Mouse (Mus musculus) lung, adult 2 months (tissue): ENCODE results near the gene Cyp2c55. TPM values are rescaled to one million over a fixed set of nuclear protein-coding genes. Genes with fewer than 3 reads are reported as not detected.

Experiments used
- DNase-seq: peaks from one replicate; pipeline ENCODE4 v3.0.0; 2022
- H3K4me1 ChIP-seq: fragments of 200-500 bp; 2 replicates; pipeline ENCODE4 v1.6.1; 2011; ENCODE audit warnings: low read length; ENCODE audit not compliant: control insufficient read depth, insufficient read depth
- H3K4me3 ChIP-seq: fragments of 200-500 bp; replicated peaks from 2 replicates; pipeline ENCODE3; 2011; ENCODE audit warnings: low read depth, mild to moderate bottlenecking, control low read depth, low read length; ENCODE audit errors: extremely low read depth
- CTCF ChIP-seq: fragments of 200-500 bp; IDR thresholded peaks from 2 replicates; pipeline ENCODE4 v1.5.1; 2011; ENCODE audit warnings: mild to moderate bottlenecking, low read length, control low read depth; ENCODE audit not compliant: insufficient read depth
- POLR2A ChIP-seq: fragments of 200-500 bp; IDR thresholded peaks from 2 replicates; pipeline ENCODE4 v1.6.1; 2011; ENCODE audit warnings: low read depth, mild to moderate bottlenecking, control low read depth, low read length, borderline replicate concordance; ENCODE audit errors: extremely low read depth
- WGBS: fragments of 180-500 bp; shearing (Covaris S2); methylation state at CpG from one replicate; pipeline ENCODE4 v1.1.7; 2018; 5-methylcytosine and 5-hydroxymethylcytosine counted together
- polyA plus RNA-seq: library from polyadenylated mRNA; depleted of rRNA; stranded (reverse); fragments of >200 nt; gene quantifications from 2 replicates; pipeline ENCODE4 v1.2.3, GENCODE M21; 2012; rRNA removed

Gene Cyp2c55
- polyA plus RNA-seq: 0.08 and 1.9 TPM in 2 replicates

DNA sequence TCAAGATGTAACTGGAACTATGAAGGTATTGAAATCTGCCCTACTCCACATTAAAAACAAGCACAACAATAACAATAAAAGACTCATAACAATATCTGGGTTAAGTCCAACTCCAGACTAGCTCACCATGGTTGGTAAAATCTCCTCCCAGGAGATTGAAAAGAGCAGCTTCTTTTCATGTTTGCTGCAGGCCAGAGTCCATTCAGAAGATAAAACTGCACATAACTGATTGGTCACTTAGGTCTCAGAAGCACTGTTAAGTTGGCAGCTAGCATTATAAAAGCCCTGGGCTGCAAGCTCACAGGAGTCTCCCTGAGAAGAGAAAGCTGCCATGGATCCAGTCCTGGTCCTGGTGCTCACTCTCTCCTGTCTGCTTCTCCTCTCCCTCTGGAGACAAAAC, at the start of gene Cyp2c55:
Gene Cyp2c55, plus strand, starts transcription at position 305 of the 400 bp plus-strand sequence.
- Histone ChIP-seq H3K4me1 (no peaks in the 10 kb centered on the region), H3K4me3 (no peak within 1 kb of the TSS)
- TF ChIP-seq POLR2A: no peak
- TF ChIP-seq CTCF: no peak
- DNase-seq: no peak

DNA sequence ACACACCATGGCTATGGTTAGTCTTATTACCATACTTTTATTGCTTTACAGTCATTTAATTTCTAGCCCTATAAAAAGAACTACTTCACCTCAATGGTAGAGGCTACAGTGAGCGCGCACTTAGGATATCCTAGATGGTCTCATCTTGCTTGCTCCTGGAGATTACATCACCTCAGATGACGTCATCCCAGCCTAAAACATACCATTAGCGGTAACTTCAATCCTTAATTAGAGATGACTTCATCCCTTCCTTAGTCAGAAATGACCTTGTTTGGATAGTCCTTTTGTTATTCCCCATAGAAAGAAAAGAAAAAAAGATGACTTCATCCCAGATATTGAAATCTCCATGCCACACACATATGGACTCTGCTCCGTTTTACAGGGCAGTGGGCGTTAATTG, 36.1 kb upstream of the Cyp2c55 start:
- no peak overlapping the region for H3K4me3 ChIP-seq
- DNase-seq: no peak
- 75% methylated on average over 6 of the region's 6 CpGs for WGBS
- TF ChIP-seq CTCF (no peak), POLR2A (no peak)
- no peaks in the 10 kb centered on the region for H3K4me1 ChIP-seq

DNA sequence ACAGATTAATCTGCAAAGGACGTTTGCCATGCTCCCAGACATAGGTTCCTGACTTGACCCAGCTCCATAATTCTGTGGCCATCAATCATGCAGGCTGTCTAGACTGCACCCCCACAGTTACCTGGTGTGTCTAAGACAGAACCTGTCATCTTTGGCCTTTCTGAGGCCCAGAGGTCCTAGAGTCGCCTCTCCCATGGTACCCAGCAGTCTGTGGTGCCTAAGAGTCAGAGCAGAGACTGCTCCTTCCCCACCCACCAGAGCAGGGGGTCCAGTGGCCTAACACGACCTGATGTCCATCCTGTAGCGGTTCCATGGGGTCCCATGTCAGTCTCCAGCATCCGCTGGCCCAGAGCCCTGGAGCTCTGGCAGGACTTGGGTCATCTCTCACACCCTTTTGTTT, 34.2 kb upstream of the Cyp2c55 start:
- no peaks in the 10 kb centered on the region for H3K4me1 ChIP-seq
- 77% methylated on average over 5 of the region's 5 CpGs for WGBS
- TF ChIP-seq CTCF: no peak
- no peak for TF ChIP-seq POLR2A
- DNase-seq: no peak
- no peak overlapping the region for H3K4me3 ChIP-seq

DNA sequence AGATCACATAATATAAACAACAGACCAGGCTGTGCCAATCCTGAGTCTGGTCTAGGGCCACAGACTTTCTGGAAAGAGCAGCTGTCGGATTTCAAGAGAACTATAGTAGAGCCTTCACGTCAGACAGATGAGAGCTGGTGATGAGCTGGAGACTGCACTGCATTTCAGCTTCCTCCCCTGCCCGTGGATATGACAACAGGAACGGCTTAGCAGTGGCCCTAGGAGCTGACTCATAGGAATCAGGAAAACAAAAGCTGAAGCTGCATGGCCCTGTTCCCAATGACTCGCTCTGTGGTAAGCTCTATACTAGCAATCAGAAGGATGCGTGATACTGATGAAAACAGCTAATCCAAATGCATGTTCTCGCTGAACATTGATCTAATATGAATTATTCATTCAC, 33.2 kb upstream of the Cyp2c55 start:
- WGBS: 39% methylated on average over 7 of the region's 7 CpGs
- no peak overlapping the region for H3K4me3 ChIP-seq
- no peak for TF ChIP-seq POLR2A
- TF ChIP-seq CTCF: no peak
- no peak for DNase-seq
- no peaks in the 10 kb centered on the region for H3K4me1 ChIP-seq

DNA sequence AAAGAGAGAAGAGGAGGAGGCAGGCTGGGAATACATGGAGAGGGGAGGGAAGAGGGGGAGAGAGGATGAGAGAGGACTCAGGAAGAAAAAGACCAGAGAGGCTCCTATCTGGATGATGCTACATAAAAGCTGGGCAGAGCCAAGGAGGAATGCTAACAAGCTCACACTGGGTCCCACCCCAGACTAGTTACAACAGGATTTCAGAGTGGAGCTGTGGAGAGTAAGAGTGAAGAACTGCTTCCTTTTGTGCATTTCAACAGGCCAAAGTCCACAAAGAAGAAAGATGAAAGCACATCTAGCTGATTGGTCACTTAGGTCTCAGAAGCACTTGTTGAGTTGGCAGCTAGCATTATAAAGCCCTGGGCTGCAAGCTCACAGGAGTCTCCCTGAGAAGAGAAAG, 30.6 kb upstream of the Cyp2c55 start:
- no peak for DNase-seq
- no peak overlapping the region for H3K4me3 ChIP-seq
- TF ChIP-seq POLR2A: no peak
- no peak for TF ChIP-seq CTCF
- H3K4me1 ChIP-seq: no peaks in the 10 kb centered on the region

DNA sequence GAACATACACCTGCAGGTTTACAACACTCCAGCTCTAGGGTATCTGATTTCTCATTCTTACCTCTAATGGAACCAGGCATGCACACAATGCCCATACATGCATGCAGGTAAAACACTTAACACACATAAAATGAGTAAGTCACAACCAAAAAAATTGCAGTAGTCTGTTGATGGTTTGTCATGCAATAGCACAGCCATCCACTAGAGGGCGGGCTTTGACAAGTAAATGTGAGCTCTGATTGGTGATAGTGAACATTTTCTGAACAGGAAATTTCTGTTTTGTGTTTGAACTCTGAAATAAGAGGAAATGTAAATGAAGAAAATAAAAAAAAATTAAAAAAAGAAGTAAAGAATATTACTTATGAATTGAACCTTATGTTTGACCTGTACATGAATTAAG, 24.9 kb upstream of the Cyp2c55 start:
- TF ChIP-seq POLR2A: no peak
- TF ChIP-seq CTCF: no peak
- peak; percentile 45 for DNase-seq
- no peaks in the 10 kb centered on the region for H3K4me1 ChIP-seq
- 0% methylated on average over 1 of the region's 1 CpGs for WGBS
- no peak overlapping the region for H3K4me3 ChIP-seq

DNA sequence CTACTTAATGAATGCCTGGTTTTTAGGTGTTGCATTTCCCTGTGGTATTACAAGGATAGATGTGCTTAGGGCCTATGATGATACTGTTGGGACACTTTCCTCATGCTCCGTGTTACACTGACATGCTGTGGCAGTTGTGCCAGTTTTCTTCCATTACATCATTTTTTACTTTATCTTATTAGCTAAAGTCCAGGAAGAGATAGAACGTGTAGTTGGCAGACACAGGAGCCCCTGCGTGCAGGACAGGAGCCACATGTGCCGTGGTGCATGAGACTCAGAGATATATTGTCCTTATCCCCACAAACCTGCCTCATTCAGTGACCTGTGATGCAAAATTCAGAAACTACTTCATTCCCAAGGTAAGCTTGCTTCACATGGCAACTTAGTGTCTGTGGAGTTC, 8.6 kb upstream of the Cyp2c55 start:
- WGBS: 75% methylated on average over 4 of the region's 4 CpGs
- Histone ChIP-seq H3K4me3 (no peak overlapping the region), H3K4me1 (no peaks in the 10 kb centered on the region)
- TF ChIP-seq POLR2A (no peak), CTCF (no peak)
- DNase-seq: no peak

DNA sequence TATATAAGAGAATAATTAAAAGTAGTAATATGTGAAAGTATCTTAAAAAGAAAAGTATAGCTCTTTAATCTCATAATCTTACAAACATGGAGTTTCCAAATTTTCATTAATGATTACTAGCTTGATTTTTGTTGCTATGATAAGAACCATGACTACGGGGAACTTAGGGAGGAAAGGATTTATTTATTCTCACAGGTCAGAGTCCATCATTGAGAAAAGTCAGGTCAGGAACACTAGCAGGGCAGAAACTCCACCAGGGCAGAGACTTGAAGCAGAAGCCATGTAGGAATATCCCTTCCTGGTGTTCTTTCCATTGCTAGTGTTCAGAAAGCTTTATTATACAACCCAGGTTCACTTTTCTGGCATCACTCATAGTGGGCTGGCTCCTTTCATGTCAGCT, 8.1 kb upstream of the Cyp2c55 start:
- H3K4me3 ChIP-seq: no peak overlapping the region
- DNase-seq: no peak
- WGBS: 75% methylated on average over 1 of the region's 1 CpGs
- H3K4me1 ChIP-seq: no peaks in the 10 kb centered on the region
- TF ChIP-seq POLR2A: no peak
- TF ChIP-seq CTCF: no peak

DNA sequence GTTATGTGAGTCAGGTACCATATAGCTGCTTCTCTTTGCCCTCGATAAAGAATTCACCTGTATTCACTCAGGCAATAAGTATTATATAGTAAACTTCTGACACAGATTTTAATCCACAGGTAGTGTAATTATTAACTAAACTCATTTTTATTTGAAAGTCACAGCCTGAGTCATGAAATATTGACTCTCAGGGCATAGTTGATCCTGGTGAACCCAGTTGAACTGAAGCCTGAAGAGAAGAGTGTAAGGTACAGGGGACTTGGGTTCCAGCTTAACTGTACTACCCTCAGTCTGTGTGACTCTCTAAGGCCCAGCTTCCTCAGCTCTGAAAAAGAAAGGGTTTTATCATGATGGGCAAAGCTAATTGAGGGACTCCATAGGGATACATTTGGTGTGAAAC, 1.7 kb upstream of the Cyp2c55 start:
- no peak for DNase-seq
- 85% methylated on average over 1 of the region's 1 CpGs for WGBS
- no peak overlapping the region for H3K4me3 ChIP-seq
- TF ChIP-seq CTCF (no peak), POLR2A (no peak)
- H3K4me1 ChIP-seq: no peaks in the 10 kb centered on the region

DNA sequence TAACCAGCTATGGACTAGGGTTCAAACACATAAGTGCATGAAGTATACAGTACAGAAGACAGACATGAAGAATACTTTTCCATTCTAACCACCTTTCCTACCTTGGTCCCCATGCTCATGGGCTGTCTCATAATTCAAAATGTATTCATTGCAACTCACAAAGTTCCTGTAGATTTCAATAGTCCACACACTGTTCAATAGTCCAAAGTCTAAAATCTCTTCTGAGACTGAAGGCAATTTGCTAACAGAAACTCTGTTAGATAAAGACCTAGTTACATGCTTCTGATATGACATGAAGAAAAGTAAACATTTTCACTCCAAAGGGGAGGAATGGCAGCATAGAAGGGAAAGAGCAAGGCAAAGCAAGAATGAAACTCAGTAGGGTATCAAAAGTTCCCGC, 51.1 kb downstream of the Cyp2c55 start:
- no peak for DNase-seq
- WGBS: 90% methylated on average over 1 of the region's 1 CpGs
- no peak overlapping the region for H3K4me3 ChIP-seq
- no peaks in the 10 kb centered on the region for H3K4me1 ChIP-seq
- TF ChIP-seq POLR2A (no peak), CTCF (no peak)

DNA sequence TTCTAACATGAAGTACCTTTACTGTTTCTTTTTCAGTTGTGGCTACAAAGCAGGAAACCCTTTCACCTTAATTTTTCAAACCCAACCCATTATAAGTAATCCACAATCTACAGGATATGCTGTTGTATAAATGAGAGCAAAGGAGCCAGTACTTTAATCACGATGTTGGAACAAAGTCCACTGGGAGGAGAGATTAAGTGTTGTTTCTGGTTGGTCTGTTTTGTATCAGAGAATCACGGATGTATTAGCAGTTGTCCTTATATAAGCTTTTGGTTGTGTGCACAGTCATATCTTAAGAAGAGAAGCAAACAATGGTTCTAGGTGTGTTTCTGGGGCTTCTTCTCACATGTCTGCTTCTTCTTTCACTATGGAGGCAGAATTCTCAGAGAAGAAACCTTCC, 53.9 kb downstream of the Cyp2c55 start, which contains the start of gene Cyp2c65:
Gene Cyp2c65, plus strand, starts transcription at position 297 of the 400 bp plus-strand sequence.
- TF ChIP-seq CTCF: no peak
- no peak for TF ChIP-seq POLR2A
- DNase-seq: no peak
- H3K4me3 ChIP-seq: no peak within 1 kb of the TSS
- H3K4me1 ChIP-seq: no peaks in the 10 kb centered on the region
- WGBS: 62% methylated on average over 2 of the region's 2 CpGs

Other genes with a start within 250 kb of the Cyp2c55 start
- gene Noc3l, start 187.8 kb upstream of the Cyp2c55 start, polyA plus RNA-seq: 1.9 and 2.7 TPM in 2 replicates
- gene Tbc1d12, start 170.4 kb upstream of the Cyp2c55 start, polyA plus RNA-seq: 3.5 and 4.9 TPM in 2 replicates
- 0.12 and 0.44 TPM in 2 replicates for gene Hells, start 76.1 kb upstream of the Cyp2c55 start, polyA plus RNA-seq
- gene Cyp2c65, start 54.0 kb downstream of the Cyp2c55 start, polyA plus RNA-seq: 0.18 and 0.45 TPM in 2 replicates
- 0.07 TPM in 1 of 2 replicates, not detected in the other for gene Cyp2c66, start 106.9 kb downstream of the Cyp2c55 start, polyA plus RNA-seq